Mouse (Mus musculus) adrenal gland, adult 18-20 months (tissue): ENCODE measurements at regions not wholly inside any gene's neighbourhood (a gene's known extent, or its start where the extent isn't known, plus 50 kb on each side); places are given as distances from the start of the nearest gene placed in this dataset.

Source experiments
- DNase-seq, 2 experiments: peaks; one replicate each; pipeline ENCODE4 v3.0.0; 2021 to 2022; ENCODE audit warnings: low spot score in 2 of 2

- peak in 1 of 2 experiments; percentile 7 for DNase-seq
These were observed 67.1 kb upstream of the Gabrg2 start for GRCm38 (mm10) chr11:42067788-42068187.

GRCm38 (mm10) chr11:42051567-42051966 lies 50.9 kb upstream of the Gabrg2 start:
- no peak for DNase-seq
